Mouse (Mus musculus) adrenal gland, postnatal 36 days (tissue): ENCODE measurements around the gene Cpe. TPM values are rescaled to one million over a fixed set of nuclear protein-coding genes. Genes with fewer than 3 reads are reported as not detected.
A peak's percentile ranks its signal among the peaks of the same experiment; 100 is the strongest.

Experiments used
- DNase-seq, 2 experiments: peaks; one replicate each; pipeline ENCODE4 v3.0.0; 2021; ENCODE audit warnings: mixed read lengths in 1 of 2
- long read RNA-seq, 2 experiments: library from polyadenylated mRNA; stranded (forward); transcript quantifications; one replicate each; pipeline ENCODE4 v2.0.0; 2021; ENCODE audit warnings: borderline sequencing depth in 2 of 2
- total RNA-seq, 2 experiments: library from RNA; stranded (reverse); gene quantifications; 2 replicates each; pipeline ENCODE4 v1.2.3; 2021

The Cpe gene
- total RNA-seq, result 100 to 1,000 TPM; 731 to 943 TPM
- long read RNA-seq, experiment 1, transcript Cpe-201 (9 exons, 2,117 nt), result major isoform, 850 of 948 reads
- long read RNA-seq, experiment 1, partial matches to known transcripts, result 59 of 948 reads
- long read RNA-seq, experiment 1, other reads (novel, unspliced or antisense), result 39 of 948 reads
- long read RNA-seq, experiment 2, transcript Cpe-201 (9 exons, 2,117 nt), result major isoform, 318 of 351 reads
- long read RNA-seq, experiment 2, partial matches to known transcripts, result 19 of 351 reads
- long read RNA-seq, experiment 2, other reads (novel, unspliced or antisense), result 14 of 351 reads

DNA sequence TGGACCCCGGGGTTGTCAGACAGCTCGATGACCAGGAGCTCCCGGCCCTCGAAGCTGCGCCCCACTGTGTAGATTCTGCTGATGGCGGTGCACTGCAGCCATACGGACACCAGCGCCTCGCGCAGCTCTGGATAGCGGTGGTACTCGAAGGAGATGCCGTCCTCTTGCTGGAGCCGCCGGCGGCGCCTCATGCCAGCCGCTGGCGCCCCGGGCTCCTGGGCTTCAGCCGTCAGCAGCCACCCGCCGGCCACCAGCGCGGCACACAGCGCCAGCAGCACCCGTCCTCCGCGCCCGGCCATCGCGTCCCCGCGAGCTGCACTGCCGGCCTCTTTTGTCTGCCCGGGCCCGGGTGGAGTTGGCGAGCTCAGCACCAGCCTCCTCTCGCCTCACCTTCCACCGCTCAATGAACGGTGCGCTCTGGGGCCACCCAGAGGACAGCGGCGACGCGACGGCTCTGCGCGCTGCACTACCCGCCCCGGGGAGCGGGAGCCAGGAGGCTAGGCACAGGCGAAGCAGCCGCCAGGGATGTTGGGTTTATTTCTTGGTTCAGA lies at the start of gene Cpe:
Gene Cpe, minus strand, starts transcription at position 404 of the 551 bp plus-strand sequence.
- peak; percentile 92 for DNase-seq

DNA sequence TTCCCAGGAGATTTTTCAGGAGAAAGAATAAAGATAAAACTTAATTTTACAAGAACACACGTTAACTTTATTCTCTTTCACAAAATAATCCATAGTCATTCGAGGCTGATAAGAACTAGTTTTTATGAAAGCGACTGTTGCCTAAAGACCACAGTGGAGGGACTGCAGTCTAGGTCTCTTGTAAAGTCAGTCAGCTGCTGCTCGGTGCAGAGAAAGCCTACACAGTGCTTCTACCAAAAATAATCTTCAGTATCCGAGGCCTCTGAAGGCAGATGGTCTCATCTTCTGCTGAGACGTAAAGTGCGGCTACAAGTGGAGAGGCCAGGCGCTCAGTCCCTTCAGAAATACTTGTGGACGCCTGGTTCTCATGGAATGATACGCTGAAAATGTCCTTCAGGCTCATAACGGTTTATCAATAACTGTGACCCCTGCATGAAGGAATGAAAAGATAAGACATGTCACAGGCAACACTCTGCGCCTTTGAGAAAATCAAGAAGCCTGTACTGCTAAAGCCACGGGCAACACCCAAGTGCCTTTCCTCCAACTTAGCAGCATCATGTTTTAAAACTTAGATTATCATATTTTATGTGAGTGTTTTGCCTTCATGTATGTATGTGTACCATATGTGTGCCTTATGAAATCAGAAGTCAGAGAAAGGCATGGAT lies 47.8 kb upstream of the Cpe start:
- DNase-seq, result no peak

DNA sequence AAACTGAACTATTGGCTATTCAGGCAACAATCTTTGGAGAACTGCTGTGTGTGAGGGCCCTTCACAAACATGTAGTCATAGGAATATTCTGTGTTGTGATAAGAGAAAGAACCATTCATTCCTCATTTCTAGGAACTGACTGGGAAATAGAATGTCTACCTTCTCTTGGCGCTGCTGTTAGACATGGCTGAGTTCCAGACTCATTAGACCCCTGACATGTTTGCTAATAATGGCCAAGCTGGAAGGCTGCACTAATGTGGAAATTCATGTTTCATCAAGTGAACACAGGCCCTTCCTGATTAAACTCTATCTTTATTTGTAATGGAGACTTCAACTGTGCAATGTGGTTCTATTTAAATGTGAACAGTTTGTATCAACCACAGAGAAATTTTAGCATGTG lies 46.1 kb upstream of the Cpe start:
- DNase-seq, result no peak

DNA sequence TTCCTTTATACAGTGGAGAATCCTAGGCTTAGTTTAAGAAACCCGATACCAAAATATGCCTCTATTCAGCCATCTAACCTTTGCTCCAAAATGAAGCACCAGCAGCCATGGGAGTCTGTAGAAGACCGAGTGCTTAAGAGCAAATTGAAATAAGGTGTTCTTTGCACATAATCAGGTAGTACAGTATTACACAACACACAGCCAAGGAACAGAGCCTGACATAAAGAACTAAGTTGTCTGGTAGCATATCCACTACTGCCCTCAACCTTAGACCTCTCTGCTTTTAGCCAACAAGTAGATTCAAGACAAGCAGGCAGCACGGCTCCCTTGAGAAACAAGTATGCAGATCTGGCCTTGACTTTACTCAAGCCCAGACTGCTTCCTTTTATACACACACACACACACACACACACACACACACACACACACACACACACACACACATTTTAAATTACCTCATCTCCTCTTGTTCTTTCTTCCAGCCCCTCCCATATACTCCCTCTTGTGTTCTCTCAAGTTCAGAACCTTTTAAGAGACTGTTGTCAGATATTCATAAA lies 44.0 kb upstream of the Cpe start:
- no peak for DNase-seq

GRCm38 (mm10) chr8:64735161-64735560 lies 42.3 kb upstream of the Cpe start:
- DNase-seq, result peak in 1 of 2 experiments; percentile 34

DNA sequence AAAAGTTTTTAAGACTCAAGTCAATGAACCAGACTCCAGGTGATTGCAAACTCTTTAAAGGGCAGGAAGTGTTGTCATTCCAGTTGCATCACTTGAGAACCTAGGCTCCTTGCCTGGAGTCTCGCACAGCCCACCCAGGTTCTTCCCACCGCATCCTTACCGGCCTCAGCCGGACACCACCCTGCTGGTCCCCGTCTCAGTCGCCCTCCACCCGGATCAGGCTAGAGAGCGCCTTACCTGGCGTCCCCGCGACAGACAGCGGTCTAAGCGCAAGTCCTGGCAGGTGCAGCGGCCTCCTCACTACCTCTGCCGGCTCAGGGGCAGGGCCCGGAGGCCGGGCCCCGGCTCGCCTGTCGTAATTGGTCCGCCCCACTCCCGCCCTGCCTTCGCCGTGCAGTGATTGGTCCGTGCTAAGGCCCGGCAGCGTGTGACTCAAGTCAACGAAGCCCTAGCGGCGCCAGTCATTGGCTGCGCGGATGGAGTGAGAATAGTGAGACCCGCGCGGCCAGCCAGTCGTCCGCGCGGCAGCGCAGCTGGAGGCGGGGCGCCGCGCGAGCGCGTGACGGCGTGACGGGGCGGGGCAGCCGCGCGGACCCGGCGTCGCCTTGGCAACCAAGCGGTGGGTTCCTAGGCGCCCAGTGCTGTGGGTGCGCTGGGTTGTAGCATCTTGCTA lies 40.6 kb upstream of the Cpe start, which contains the start of gene Msmo1:
Gene Msmo1, minus strand, starts transcription at position 522 of the 673 bp plus-strand sequence.
- DNase-seq, result peak; percentile 97 to 98

GRCm38 (mm10) chr8:64732596-64732995 lies 39.7 kb upstream of the Cpe start:
- no peak for DNase-seq

- peak in 1 of 2 experiments; percentile 32 for DNase-seq
Observed at GRCm38 (mm10) chr8:64728156-64728555, 35.3 kb upstream of the Cpe start.

DNA sequence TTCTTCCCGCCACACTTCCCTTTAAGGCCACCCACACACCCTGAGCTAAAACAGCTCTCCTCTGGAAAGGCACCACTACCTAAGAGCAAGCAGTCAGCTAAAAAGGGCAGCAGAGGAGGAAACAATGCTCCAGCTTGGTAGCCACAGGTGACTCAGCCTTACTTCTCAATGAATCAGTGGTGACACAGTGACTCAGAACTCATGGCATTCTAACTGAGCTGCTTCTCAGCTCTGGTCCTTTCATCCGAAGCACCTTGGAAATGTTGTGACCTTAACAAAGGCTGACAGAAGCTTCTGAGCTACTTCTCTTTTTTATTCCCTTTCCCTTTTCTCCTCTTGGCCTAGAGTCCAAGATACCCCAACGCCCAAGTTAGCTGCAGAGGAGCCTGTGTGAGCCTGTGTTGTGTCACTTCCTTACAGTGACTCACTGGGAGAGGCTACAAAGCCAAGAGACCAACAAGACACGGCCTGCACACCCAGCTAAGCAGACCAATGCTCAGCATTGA lies 33.4 kb upstream of the Cpe start:
- DNase-seq, result peak; percentile 60

DNA sequence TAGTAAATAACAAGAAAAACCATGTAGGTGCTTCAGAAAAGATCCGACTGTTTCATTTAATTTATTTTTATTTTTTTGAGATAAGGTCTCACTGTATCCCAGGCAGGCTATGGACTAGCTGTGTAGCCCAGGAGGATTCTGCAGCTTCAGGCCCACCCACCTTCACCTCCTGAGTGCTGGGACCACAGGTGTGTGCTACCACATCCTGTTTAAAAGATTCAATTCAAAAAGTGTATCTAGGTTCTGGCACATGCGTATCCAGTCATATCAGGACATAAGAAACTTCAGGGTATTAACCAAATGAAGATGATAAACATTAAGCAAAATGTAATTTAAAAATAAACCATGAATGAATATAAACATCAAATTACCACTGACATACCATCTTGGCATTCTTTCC lies 30.4 kb upstream of the Cpe start:
- DNase-seq, result no peak

- no peak for DNase-seq
Observed at GRCm38 (mm10) chr8:64717868-64718267, 25.0 kb upstream of the Cpe start.

DNA sequence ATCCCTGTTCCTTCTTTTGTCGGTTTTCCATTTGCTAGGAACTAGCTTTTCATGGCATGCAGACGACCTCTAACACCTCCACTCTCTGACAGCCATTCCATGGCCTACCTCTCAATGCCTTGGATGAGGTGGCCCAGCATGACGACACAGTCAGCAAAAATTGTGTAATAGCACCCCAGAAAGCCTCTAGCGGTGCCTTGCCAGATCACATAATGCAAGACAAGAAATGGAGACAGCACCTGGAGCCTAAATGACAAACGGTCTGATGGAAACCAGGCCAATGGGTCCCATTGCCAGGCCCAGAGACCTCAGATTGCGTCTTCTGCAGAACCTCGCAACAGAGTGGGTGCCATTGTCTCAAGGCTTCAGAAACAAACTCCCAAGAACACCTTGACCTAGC lies 19.6 kb upstream of the Cpe start:
- DNase-seq, result peak in 1 of 2 experiments; percentile 37

DNA sequence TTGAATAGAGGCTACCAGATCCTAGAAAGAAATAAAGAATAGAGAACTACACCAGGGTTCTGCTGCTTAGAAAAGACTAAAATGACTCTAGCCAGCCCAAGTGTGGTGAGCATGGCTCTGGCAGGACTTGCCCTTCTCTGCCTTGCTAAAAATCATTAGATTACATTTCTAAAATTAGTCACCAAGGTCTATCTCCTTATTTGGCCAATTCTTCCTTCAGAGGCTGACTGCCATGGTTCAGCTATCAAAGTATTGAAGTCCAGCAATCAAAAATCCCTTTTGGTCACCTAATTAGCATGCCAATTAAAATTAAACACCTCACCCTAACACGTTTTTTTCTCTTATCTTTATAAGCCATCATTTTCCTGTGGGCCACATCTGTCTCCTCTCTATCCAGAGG lies 18.7 kb upstream of the Cpe start:
- DNase-seq, result no peak

DNA sequence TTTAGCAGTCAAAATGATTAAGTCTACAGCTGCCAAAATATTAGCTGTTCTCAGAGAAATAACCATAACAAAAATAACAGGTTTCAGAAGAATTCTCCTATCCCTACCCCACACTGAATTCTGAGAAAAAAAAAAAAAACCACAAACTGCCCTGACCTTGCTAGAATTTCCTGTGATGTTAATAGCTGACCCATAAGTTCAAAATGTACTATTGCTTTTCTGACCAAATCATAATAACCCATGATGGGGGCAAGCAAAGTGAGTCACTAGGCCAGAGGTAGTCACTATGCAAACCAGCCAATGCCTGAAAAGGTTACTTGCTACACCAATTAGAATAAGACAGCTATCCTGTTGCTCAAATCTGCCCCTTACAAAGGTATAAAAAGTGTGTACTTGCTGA lies 14.6 kb upstream of the Cpe start:
- DNase-seq, result no peak

GRCm38 (mm10) chr8:64703191-64703590 lies 10.3 kb upstream of the Cpe start:
- no peak for DNase-seq

DNA sequence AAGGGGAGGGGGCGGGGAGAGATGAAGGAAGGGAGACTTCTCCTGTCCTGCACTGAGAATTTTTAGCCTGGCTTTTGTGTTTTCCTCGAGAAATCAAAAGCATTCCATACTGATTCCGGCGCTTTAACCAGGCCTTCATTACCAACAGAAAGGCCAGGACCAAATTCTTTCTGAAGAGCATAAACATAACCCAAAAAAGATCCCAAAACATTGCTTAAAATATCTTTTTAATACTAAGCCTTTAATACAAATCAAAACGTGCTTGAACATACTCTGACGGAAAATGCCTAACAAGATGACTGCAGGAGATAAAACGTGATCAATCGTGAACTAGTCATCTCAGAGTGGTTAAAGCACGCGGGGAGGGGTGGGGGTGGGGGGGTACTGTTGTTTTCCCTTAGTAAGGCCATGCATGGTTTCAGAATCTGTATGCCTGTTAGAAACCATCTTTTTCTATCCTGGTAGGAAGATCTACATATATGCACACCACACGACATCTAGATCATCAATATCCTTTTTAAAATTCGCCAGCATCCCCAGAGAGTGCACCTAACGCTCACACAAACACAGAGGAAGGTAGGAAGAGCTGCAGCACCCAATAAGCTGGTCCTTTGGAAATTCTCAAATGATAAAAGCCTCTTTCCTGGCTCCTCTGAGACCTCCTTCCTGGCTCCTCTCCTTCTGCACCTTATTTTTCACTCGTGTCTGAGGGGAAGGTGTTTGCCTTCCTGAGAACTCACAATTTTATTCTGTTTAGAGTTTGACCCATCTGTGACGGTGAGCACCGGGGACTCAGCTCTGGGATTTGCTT lies 1.1 kb downstream of the Cpe start:
- no peak for DNase-seq

DNA sequence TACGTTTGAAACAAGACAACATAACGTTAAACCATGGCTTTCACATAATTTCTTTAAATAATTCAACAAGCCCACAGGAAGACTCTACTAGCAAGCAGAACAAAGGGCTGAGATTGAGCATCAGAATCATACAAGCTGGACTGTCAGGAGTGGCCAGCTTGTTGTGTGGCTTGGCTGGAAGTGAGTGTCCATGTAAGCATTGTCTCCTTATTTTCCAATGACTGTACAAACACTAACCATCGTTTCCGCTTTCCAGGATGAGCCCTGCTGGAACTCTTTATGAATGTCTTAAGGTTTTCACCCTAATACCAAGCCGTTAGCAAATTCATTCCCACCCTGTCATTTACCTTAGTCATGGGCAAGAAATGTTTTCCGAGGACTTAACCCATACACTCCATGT lies 2.0 kb downstream of the Cpe start:
- no peak for DNase-seq

GRCm38 (mm10) chr8:64690306-64690705 lies 2.5 kb downstream of the Cpe start:
- no peak for DNase-seq

- DNase-seq, result no peak
Observed at GRCm38 (mm10) chr8:64688741-64689140, 4.1 kb downstream of the Cpe start.

DNA sequence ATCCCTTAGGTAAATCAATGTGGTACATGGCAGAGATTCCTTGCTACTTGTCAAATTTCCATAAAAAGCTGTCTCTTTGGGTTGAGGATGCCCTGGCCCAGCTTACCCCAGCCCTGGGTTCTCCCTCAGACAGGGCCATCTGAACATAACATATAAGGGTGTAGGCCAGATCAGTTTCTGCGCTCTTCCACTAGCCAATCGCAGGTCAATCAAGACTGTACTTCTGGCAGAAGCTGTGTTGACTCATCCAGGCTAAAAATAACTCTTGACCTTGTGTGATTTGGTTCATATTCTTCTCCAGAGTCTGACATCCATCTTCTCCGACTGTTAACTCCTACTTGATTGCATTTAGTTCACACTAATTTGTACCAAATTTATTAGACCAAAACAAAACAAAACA lies 4.7 kb downstream of the Cpe start:
- peak in 1 of 2 experiments; percentile 48 for DNase-seq

- DNase-seq, result no peak
Observed at GRCm38 (mm10) chr8:64682501-64682900, 10.4 kb downstream of the Cpe start.
